Mouse (Mus musculus) ES-Bruce4 (cell line): ENCODE data around the gene Gm21983.

ENCODE experiments used
- CTCF ChIP-seq: IDR thresholded peaks from one replicate; pipeline ENCODE4 v1.8.1; 2011; ENCODE audit warnings: low read depth, low read length
- EP300 ChIP-seq: IDR thresholded peaks from 2 replicates; pipeline ENCODE4 v1.6.1; 2011; ENCODE audit warnings: low read depth, low read length; ENCODE audit not compliant: insufficient read depth
- POLR2A ChIP-seq: IDR thresholded peaks from one replicate; pipeline ENCODE4 v1.8.1; 2011; ENCODE audit warnings: low read length; ENCODE audit not compliant: insufficient read depth

- TF ChIP-seq CTCF (no peak), EP300 (no peak), POLR2A (no peak)
Measured at GRCm38 (mm10) chr7:27228865-27229264, 48.0 kb upstream of the Gm21983 start.
